Mouse (Mus musculus): ENCODE data around the gene Abcd2. TPM values are rescaled to one million over a fixed set of nuclear protein-coding genes. Genes with fewer than 3 reads are reported as not detected.
A peak's percentile ranks its signal among the peaks of the same experiment; 100 is the strongest.

Gene Abcd2
- polyA plus RNA-seq, 1 experiment from 2014 or later = 6.3 TPM

DNA sequence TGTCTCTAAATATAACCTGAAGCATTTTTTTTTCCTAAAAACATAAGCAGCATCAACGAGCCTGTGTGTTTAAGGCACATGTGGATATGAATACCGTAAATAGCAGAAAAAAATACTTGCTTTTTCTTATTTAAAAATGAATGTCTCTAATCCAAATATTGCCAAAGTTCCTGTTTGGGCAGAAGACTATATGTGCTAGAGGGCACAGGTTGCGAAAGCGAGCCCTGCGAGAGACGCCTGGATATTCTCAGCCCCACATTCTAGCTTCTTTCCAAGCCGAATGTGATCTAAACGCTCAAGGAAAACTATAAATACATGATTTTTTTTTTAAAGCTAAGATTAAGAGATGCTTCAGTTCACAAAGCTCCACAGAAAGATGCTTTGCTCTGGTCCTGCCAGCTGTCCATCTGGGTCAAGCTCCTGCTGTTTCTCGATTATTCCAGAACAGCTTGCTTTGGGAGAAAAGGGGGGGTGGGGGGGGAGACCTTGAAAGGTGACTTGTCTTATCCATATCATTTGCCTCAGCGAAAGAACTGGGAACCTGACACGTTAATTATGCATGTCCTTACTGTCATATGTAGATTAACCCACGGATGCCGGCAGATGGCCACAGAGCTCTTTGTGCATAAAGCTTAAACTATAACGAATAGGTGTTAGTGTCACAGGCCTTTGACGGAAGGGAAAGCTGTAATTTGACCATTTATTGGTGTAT is 11.5 kb downstream of the Abcd2 start:
- 0 out of 2 replicates have a peak, but pooled peaks cover 10% of the 10 kb centered on the region for H3K4me1 ChIP-seq (replicated peaks)
- no peak overlapping the region for H3K27ac ChIP-seq (replicated peaks)
- no peak overlapping the region for H3K9ac ChIP-seq
- H3K27me3 ChIP-seq = no peaks in the 10 kb centered on the region
- no peak for ATAC-seq (ENCODE audit: low read depth)
- no peaks in the 10 kb centered on the region for H3K36me3 ChIP-seq
- H3K9me3 ChIP-seq = no peaks in the 10 kb centered on the region
- WGBS = 57% methylated on average over 15 of the region's 15 CpGs
- no peak overlapping the region for H3K4me2 ChIP-seq
- no peak overlapping the region for H3K4me3 ChIP-seq

DNA sequence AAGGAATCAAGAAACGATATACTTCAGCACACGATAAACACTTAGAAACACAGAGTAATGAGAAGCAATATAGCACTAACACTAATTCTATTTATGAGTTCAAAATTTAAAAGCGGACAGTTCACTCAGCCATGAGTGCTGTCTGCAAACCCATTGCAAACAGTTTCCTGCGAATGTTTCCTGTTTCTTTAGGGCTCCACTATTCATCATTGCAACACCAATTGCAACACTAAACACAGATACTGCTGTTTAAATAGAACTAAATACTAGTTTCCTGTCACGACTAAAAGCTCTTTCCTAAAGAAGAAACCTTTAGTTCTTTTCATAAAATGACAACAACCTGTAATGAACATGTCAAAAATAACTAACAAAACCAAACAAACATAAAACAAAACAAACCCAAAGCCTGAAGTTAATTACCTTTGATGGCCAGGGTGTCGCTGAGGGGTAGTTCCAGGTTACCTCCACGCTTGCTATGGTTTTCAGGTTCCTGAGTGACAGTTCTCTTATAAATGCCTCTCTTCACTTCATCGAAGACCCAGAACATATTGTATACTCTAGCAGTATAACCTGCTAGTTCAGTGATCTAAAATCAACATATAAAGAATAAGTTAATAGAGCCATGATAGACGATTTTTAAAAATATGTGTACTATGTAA is 12.8 kb downstream of the Abcd2 start:
- 0 out of 2 replicates have a peak, but pooled peaks cover 10% of the 10 kb centered on the region for H3K4me1 ChIP-seq (replicated peaks)

DNA sequence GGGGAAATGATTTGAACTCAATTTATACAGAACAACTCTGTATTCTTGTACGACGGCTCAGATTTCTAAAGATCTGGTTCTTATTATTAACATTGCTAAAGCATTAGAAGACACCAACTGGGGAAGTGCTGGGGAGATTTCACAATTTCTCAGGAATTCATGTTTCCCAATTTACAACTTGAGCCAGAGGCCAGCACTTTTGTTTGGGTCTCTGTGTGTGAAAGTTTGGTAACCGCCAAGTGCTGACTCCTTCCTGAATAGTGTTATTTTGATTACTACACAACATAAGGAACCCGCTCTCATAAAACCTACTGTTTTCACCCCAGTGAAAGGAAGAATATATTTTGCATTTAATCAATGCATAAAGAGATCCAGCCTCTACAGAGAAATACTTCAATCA is 19.4 kb downstream of the Abcd2 start:
- WGBS = 86% methylated on average over 4 of the region's 4 CpGs
- no peaks in the 10 kb centered on the region for H3K4me1 ChIP-seq (replicated peaks)
- no peak overlapping the region for H3K4me2 ChIP-seq
- H3K36me3 ChIP-seq = no peaks in the 10 kb centered on the region
- H3K4me3 ChIP-seq = no peak overlapping the region
- no peak overlapping the region for H3K27ac ChIP-seq (replicated peaks)
- H3K9ac ChIP-seq = no peak overlapping the region
- H3K9me3 ChIP-seq = no peaks in the 10 kb centered on the region
- no peaks in the 10 kb centered on the region for H3K27me3 ChIP-seq
- ATAC-seq (ENCODE audit: low read depth) = no peak

More for the DNA sequence above, 12.8 kb downstream of the Abcd2 start:
- H3K36me3 ChIP-seq = no peaks in the 10 kb centered on the region
- H3K9me3 ChIP-seq = no peaks in the 10 kb centered on the region
- no peak overlapping the region for H3K9ac ChIP-seq
- H3K4me2 ChIP-seq = no peak overlapping the region
- no peak overlapping the region for H3K4me3 ChIP-seq
- H3K27ac ChIP-seq (replicated peaks) = no peak overlapping the region
- 84% methylated on average over 9 of the region's 9 CpGs for WGBS
- no peak for ATAC-seq (ENCODE audit: low read depth)
- H3K27me3 ChIP-seq = no peaks in the 10 kb centered on the region

DNA sequence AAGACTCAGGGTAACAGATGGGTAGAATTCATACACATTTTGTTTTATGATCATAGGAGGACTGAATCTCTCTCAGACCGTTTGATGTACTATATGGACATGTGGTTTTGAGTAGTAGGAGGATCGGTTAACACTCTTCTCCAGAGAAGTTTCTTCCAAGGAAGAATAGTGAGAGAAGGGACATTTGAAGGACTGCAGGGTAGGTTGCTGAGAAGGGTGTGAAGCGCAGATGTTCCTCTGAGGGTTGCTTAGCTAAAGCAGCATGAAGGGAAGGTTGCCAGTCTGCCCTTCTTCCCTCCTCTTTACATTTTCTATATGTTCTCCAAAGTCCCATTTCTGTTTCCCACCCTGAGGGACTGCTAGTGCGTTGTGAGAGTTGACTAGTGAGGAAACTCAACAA is 20.3 kb downstream of the Abcd2 start:
- Histone ChIP-seq H3K4me2 (no peak overlapping the region), H3K27ac (replicated peaks) (no peak overlapping the region), H3K9me3 (no peaks in the 10 kb centered on the region), H3K27me3 (no peaks in the 10 kb centered on the region), H3K36me3 (no peaks in the 10 kb centered on the region), H3K9ac (no peak overlapping the region), H3K4me1 (replicated peaks) (no peaks in the 10 kb centered on the region), H3K4me3 (no peak overlapping the region)
- WGBS = 83% methylated on average over 4 of the region's 4 CpGs
- ATAC-seq (ENCODE audit: low read depth) = no peak

DNA sequence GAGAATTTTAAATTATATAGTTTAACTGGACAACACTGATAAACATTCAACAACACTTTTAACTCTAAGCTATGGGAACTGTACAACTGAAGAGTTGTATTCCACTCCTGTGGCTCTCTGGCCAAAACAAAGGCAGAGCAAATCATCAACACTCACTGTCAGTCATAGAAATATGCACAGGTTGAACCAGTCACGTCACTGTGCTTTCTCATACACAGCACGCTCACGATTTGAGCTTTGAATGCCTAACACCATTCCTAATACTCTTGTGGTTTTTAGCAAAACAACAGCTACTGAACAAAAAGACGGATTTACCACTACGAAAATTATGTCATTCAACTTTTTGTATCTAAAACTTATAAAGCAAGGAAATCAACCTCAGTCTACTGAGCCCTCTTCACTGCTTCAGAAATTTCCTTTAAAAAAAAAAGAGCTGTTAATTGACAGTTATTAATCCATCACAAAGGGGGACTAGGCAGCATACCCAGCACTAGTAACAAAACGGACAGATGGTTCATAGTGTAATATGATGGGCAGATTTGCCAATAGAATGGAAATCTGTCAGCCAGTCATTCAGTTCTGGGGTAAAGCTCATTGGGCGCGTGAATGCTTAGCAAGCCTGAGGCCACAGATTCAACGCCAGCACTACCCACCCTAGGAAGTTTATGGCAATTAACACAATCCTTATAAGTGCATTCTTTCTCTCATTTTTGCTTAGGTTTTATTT is 20.8 kb downstream of the Abcd2 start:
- Histone ChIP-seq H3K9me3 (no peaks in the 10 kb centered on the region), H3K4me1 (replicated peaks) (no peaks in the 10 kb centered on the region), H3K27me3 (no peaks in the 10 kb centered on the region), H3K4me2 (no peak overlapping the region), H3K9ac (no peak overlapping the region), H3K27ac (replicated peaks) (no peak overlapping the region), H3K36me3 (no peaks in the 10 kb centered on the region), H3K4me3 (no peak overlapping the region)
- ATAC-seq (ENCODE audit: low read depth) = no peak
- 75% methylated on average over 9 of the region's 9 CpGs for WGBS

DNA sequence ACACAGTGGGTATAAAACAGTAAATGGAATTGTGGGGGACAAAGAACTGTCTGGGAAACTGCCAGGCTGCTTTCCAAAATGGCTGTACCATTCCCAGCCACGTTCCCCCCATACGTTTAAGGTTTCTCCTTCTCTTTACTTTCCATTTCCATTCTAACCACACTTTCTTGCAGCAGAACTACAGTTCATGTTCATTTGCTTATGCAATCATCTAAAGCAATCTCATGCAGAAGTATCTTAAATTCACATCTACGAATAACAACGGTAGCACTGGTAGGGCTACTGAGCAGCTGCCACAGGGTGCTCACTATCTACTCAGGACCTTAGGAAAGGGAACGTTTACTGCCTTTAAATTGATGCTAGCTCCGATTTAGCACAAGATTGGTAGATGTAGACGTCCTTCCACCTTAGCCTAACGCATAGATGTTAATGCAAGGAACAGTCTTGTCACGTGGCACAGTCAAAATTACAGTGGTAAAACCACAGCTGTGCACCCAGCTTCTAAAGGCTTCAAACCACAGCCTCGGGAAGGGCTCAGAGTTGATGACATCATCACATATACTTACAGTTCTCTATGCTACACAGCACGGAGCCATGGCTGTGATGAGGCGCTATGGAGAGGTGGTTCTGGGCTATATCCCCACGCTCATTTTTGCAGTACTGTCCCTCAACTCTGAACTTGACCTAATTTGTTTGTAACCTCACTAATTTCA is 23.6 kb downstream of the Abcd2 start:
- no peak overlapping the region for H3K4me3 ChIP-seq
- no peak overlapping the region for H3K27ac ChIP-seq (replicated peaks)
- WGBS = 89% methylated on average over 13 of the region's 13 CpGs
- H3K36me3 ChIP-seq = no peaks in the 10 kb centered on the region
- ATAC-seq (ENCODE audit: low read depth) = no peak
- H3K4me1 ChIP-seq (replicated peaks) = 0 out of 2 replicates have a peak, but pooled peaks cover 4% of the 10 kb centered on the region
- no peaks in the 10 kb centered on the region for H3K9me3 ChIP-seq
- no peak overlapping the region for H3K4me2 ChIP-seq
- H3K9ac ChIP-seq = no peak overlapping the region
- H3K27me3 ChIP-seq = no peaks in the 10 kb centered on the region

DNA sequence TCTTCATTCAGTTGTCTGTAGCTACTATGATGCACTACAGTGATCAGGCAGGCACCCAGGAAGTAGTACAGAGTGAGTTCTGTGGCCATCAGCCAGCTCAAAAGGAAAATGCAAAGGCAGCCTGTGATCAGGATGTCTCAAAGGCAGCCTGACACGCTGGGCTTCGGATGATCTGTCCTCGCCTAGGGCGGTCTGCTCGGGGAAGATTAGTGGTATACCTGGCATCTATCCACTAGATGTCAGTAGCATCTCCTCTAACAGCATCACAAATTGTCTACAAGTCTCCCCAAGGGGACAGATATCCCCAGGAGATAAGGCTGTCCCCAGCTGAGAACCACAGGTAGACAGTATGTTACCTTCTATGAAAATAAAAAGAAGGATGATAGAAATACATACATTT is 26.6 kb downstream of the Abcd2 start:
- H3K4me1 ChIP-seq (replicated peaks) = 0 out of 2 replicates have a peak, but pooled peaks cover 4% of the 10 kb centered on the region
- H3K9ac ChIP-seq = 0 out of 2 replicates have a peak overlapping the region, but pooled peaks have one; percentile 45
- no peak overlapping the region for H3K27ac ChIP-seq (replicated peaks)
- 2% methylated on average over 5 of the region's 5 CpGs for WGBS
- H3K36me3 ChIP-seq = no peaks in the 10 kb centered on the region
- H3K27me3 ChIP-seq = no peaks in the 10 kb centered on the region
- no peak overlapping the region for H3K4me2 ChIP-seq
- no peak overlapping the region for H3K4me3 ChIP-seq
- H3K9me3 ChIP-seq = no peaks in the 10 kb centered on the region
- peak; percentile 53; the same call in 1 of the 2 replicates for ATAC-seq (ENCODE audit: low read depth)

DNA sequence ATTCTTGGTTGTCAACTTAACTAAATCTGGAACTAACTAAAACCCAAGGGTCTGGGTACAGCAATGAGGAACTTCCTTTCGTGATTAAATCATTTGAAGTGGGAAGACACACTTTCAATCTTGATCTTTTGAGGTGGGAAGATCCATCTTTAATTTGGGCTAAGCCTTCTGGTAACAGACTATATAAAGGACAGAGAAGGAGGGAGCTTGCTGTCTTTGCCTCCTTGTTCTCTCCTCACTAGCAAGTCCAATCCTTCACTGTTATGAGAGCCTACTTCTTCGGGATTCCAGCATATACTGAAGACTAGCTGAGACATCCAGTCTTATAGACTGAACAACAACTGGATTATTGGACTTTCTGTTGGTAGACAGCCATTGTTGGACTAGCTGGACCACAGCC is 28.1 kb downstream of the Abcd2 start:
- no peak overlapping the region for H3K27ac ChIP-seq (replicated peaks)
- no peaks in the 10 kb centered on the region for H3K27me3 ChIP-seq
- WGBS = 94% methylated on average over 2 of the region's 2 CpGs
- H3K4me3 ChIP-seq = no peak overlapping the region
- 0 out of 2 replicates have a peak, but pooled peaks cover 4% of the 10 kb centered on the region for H3K4me1 ChIP-seq (replicated peaks)
- no peak for ATAC-seq (ENCODE audit: low read depth)
- H3K9ac ChIP-seq = no peak overlapping the region
- H3K9me3 ChIP-seq = no peaks in the 10 kb centered on the region
- H3K4me2 ChIP-seq = no peak overlapping the region
- H3K36me3 ChIP-seq = 0 out of 2 replicates have a peak, but pooled peaks cover 5% of the 10 kb centered on the region

DNA sequence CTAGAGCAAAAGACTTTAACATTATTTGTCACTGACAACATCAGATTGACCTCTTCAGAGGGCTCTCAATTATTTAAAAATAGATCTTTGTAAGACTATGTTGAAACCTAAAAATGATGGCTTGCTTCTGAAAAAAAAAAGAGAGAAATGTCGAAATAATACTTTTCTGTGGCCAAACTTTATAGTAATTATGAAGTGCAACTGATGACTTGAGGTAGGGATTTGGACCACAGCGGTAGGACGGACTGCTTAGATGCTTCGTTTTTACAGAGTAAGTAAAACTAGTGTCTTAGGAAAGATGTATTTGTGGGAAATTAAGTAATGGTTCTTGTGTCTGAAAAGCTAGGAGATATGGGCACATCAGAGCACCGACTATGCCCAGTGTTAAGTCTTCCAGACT is 30.4 kb downstream of the Abcd2 start:
- H3K27ac ChIP-seq (replicated peaks) = no peak overlapping the region
- no peak overlapping the region for H3K4me2 ChIP-seq
- WGBS = 90% methylated on average over 5 of the region's 5 CpGs
- 0 out of 2 replicates have a peak, but pooled peaks cover 4% of the 10 kb centered on the region for H3K4me1 ChIP-seq (replicated peaks)
- H3K9me3 ChIP-seq = peaks cover under 1% of the 10 kb centered on the region; the same call in 1 of the 2 replicates
- no peak for ATAC-seq (ENCODE audit: low read depth)
- no peak overlapping the region for H3K4me3 ChIP-seq
- no peak overlapping the region for H3K9ac ChIP-seq
- peaks cover 19% of the 10 kb centered on the region for H3K36me3 ChIP-seq
- no peaks in the 10 kb centered on the region for H3K27me3 ChIP-seq

DNA sequence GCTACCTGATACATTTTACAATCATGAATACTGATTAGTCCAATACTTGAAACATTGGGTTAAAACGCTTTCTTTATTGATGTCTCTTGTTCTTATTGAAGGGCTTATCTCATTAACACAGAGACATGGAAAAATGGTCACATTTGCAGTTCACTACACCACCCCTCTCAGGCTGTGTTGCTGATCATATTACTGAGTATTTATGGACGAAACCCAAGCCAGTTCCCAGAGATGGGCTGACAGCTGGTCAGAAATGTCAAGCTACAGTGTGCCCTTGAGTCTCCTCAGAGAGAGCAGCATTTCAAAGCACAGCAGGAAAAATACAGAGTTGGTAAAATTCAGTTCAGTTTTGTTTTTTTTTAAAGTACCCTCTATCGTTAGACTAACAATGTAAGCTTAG is 38.3 kb downstream of the Abcd2 start:
- no peak overlapping the region for H3K4me3 ChIP-seq
- H3K9ac ChIP-seq = no peak overlapping the region
- H3K4me1 ChIP-seq (replicated peaks) = no peaks in the 10 kb centered on the region
- no peak overlapping the region for H3K27ac ChIP-seq (replicated peaks)
- H3K36me3 ChIP-seq = peaks cover 32% of the 10 kb centered on the region
- H3K9me3 ChIP-seq = peaks cover 13% of the 10 kb centered on the region
- no peaks in the 10 kb centered on the region for H3K27me3 ChIP-seq
- no peak for ATAC-seq (ENCODE audit: low read depth)
- H3K4me2 ChIP-seq = no peak overlapping the region
- WGBS = 84% methylated on average over 3 of the region's 3 CpGs

DNA sequence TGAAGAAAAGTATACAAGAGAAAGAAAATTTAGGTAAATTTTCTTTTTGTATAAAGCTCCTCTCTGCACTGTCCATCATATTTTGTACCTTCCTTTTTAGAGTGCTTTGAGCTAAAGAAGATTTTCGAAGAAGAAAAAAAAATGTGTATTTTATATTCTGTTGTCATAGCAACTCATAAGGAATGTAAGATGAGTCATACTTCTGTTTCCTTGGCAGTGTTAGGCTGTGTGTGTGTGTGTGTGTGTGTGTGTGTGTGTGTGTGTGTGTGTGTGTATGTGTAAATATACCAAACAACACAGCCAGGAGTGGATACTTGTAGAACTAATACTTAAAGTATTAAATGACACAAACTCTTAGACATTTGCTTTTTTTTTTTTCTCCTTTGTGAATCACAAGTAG is 39.0 kb downstream of the Abcd2 start:
- no peak for ATAC-seq (ENCODE audit: low read depth)
- peaks cover 14% of the 10 kb centered on the region for H3K9me3 ChIP-seq
- H3K9ac ChIP-seq = no peak overlapping the region
- no peaks in the 10 kb centered on the region for H3K4me1 ChIP-seq (replicated peaks)
- no peak overlapping the region for H3K4me3 ChIP-seq
- no peak overlapping the region for H3K27ac ChIP-seq (replicated peaks)
- peaks cover 37% of the 10 kb centered on the region for H3K36me3 ChIP-seq
- no peaks in the 10 kb centered on the region for H3K27me3 ChIP-seq
- H3K4me2 ChIP-seq = no peak overlapping the region
- 85% methylated on average over 1 of the region's 1 CpGs for WGBS

DNA sequence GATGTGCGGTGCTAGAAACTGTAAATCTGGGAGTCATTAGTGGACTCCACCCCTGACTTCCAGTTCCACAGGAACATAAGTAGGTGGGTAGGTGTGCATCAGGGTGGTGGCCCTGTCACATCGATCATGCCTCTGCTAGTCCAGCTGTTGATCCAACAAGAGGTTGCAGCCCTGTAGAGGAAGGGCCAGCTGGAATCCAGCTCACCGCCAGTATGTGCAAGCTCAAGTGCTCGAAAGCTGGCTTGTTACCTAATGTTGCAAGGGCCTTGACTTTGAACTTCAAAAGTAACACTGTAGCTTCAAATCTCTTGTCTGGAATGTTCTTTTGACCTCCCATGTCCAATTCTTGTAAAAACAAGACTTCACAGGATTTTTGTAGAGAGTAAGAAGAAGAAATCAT is 67.0 kb downstream of the Abcd2 start:
- H3K27me3 ChIP-seq = no peaks in the 10 kb centered on the region
- no peak overlapping the region for H3K4me3 ChIP-seq
- no peak for ATAC-seq (ENCODE audit: low read depth)
- no peaks in the 10 kb centered on the region for H3K4me1 ChIP-seq (replicated peaks)
- H3K4me2 ChIP-seq = no peak overlapping the region
- no peak overlapping the region for H3K27ac ChIP-seq (replicated peaks)
- no peak overlapping the region for H3K9ac ChIP-seq
- H3K9me3 ChIP-seq = no peaks in the 10 kb centered on the region
- 90% methylated on average over 4 of the region's 4 CpGs for WGBS
- no peaks in the 10 kb centered on the region for H3K36me3 ChIP-seq

Data from neural tube, embryonic 13.5 days (tissue).